Mouse (Mus musculus): ENCODE measurements around the gene Tnfsf12.

The Tnfsf12 gene

DNA sequence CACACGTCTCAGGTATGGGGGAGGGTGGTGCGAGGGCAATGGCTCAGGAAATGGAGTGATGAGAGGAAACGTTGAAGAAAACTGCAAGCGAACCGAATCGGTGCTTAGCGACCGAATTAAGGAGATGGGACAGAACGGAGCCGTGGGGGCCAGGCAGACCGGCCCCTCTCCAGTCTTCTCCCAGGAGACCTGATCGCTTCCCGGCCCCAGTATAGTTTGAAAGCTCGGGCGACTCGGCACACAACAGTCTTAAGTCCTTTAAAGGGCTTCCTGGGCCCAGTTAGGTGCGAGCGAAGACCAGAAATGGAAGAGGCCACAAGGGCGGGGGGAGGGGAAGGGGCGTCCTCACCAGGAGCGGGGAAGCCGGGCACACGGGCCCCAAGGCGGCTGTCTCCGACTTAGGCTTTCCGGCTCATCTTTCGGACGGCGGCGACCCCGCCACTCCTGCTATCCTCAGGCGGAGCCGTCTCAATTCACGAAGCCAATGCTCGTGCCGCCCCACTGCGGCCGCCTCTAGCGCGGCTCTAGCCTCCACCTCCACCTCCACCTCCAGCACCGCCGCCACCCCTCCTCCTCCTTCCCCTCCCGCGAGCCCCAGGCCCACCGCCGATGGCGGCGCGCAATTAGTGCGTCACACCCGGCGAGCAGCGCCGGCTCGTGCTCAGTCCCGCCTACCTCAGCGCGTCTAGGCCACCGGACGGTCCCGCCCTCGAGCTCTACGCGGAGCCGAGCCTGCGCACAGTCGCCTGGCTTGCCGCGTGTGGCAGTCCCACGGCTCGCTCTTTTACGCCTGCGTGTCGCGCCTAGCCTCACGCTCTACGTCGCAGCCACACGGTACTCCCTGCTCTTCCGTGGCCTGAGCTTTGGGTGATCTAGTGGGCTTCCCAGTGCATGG is 14.1 kb downstream of the Tnfsf12 start, which contains the start of gene Senp3:
Gene Senp3 (minus strand): TSS at position 771 of the 895 bp plus-strand sequence.
- peak; percentile 94 for DNase-seq (ENCODE audit: low read depth, low spot score)

DNA sequence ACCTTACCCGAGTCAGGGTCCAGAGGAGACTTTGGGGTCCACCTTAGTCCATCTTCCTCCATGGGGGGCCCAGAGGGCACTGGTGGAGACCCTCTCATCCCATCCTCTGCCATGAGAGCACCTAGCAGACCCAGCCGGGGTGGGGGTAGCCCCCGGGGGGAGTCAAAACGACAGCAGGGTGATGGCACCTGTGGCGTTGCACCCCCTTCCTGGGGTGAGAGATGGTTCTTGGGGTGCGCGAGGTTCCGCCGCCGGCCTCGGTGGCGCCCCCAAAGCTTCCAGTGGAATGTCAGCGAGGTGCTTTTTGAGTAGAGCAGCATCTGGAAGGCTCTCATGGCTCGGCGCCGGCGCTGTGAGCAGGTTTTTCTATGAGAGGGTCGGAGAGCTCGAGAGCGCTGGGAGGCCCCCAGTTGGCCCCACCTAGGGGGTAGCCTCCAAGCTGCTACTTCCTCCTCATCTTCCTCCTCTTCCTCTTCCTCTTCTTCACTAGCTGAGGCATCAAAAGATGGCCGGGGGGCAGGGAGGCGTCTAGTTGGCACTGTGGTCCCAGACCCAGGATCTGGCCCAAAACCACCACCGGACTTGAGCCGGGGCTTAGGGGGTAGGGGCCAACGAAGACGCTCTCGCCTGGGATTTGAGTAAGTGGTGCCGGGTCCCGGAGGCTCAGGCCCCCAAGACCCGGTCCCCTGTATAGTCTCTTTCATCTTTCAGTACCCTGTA is 15.4 kb downstream of the Tnfsf12 start:
- DNase-seq (ENCODE audit: low read depth, low spot score): no peak

GRCm38 (mm10) chr11:69679144-69679543 is 16.5 kb downstream of the Tnfsf12 start:
- no peak for DNase-seq (ENCODE audit: low read depth, low spot score)

- DNase-seq (ENCODE audit: low read depth, low spot score): peak; percentile 100
Observed at GRCm38 (mm10) chr11:69672211-69672706, 23.4 kb downstream of the Tnfsf12 start, which contains the start of gene Eif4a1. Eif4a1 (minus strand) TSS chr11:69672423.

DNA sequence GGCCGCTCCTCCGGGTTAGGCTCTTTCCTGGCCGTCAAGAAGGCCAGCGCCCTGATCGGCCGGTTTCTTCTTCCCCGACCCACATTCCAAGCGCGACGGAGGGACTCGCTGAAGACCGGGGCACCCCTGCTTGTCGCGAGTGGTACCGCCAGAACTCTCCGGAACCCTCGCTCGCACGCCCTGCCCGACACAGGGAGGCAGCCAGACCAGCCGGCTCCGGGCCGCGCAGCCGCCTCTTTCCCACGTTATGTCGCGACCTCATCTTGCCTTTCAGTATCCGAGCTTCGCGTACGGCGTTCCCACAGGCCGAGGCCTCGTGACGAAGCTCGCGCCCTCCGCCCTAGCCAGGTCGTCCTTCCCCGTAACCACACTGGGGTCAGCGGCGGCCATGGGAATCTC is 23.9 kb downstream of the Tnfsf12 start:
- no peak for DNase-seq (ENCODE audit: low read depth, low spot score)

DNA sequence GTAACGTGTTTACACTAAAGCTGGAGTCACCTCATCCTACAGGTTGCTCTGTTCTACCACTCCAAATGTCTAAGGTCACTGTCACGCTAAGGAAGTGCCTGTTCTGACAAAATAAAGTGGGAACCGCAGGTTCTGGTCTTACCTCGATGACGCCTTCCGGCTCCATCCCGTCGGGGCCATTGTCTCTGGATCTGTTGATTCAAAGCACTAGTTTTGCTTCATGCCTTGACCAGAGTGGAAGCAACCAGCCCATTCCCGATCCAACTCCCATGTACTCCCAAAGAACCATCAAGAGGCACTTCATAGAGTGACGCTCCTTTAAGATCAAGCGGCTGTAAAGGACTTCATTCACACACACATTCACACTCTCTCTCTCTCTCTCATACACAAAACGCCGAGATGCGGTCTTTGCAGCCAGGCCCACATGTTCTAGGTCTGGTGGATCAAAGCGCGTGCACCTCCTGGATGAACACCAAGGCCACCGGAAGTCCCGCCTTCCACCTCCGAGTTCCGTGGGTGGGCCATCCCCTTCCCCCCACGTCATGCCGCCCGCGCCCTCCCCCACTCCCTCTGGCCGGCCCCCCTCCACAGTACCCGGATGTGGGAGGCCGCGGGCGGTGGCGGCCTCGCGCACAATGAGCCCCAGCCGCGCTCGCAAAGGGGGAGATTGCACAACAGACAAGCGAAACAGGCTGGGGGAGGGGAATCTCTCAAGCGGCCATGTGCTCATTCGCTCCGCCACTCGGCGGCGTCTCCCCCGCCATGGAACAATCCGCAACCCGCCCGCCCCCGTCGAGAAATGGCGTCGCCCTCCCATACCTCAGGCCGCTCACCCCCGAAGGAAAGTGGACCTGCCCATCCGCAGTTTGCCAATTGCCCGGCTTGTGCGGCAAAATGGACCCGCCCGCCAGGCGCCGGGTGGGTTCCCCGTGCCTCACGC is 24.6 kb downstream of the Tnfsf12 start:
- peak; percentile 89 for DNase-seq (ENCODE audit: low read depth, low spot score)

- DNase-seq (ENCODE audit: low read depth, low spot score): no peak
Observed at GRCm38 (mm10) chr11:69666665-69667005, 29.0 kb downstream of the Tnfsf12 start.

- DNase-seq (ENCODE audit: low read depth, low spot score): no peak
Observed at GRCm38 (mm10) chr11:69665961-69666664, 29.5 kb downstream of the Tnfsf12 start, which contains the start of gene Cd68. Cd68 (minus strand) TSS chr11:69666153.

DNA sequence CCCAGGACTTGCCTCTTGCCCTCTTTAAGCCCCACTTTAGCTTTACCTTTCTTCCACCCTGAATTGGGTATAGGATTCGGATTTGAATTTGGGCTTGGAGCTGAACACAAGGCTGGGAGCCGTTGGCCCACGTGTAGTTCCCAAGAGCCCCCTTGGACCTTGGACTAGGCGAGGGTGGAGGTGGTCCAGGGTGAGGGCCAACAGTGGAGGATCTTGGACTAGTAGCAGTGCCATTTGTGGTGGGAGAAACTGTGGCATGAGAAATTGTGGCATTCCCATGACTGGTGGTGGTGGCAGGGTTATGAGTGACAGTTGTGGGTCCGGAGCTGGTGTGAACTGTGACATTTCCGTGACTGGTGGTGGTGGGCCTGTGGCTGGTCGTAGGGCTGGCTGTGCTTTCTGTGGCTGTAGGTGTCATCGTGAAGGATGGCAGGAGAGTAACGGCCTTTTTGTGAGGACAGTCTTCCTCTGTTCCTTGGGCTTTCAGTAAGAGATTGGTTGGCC is 30.1 kb downstream of the Tnfsf12 start:
- no peak for DNase-seq (ENCODE audit: low read depth, low spot score)

DNA sequence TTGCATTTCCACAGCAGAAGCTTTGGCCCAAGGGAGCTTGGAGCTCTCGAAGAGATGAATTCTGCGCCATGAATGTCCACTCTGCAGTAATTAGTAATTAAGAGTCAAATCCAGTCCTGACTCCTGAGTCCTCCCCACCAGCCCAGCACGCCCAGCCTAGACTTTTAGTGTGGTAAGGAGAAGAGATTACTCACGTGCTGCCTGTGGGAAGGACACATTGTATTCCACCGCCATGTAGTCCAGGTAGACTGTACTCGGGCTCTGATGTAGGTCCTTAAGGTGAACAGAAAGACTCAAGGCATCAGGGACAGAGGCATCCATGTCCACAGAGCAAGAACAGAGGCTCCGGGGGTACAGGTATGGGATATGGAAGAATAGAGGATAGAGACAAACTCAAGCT is 30.8 kb downstream of the Tnfsf12 start:
- DNase-seq (ENCODE audit: low read depth, low spot score): no peak

DNA sequence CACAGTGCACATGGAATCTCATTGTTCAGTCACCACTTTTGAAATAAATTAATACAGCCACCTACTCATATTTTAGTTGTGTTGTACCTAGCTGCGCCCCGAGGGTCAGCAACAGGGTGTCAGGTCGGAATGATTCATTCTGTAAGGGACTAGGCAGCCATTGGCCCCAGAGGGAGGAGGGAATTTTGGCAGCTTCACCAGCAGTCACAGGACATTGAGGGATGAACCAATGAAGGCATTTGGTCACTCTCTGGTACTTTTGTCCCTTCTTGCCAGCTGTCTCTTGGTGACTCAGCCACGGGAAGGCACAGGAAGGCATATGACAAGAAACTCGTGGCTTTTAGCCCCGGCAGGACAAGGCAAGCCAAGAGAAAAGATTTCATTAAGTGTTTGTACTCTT is 31.9 kb downstream of the Tnfsf12 start:
- DNase-seq (ENCODE audit: low read depth, low spot score): no peak

DNA sequence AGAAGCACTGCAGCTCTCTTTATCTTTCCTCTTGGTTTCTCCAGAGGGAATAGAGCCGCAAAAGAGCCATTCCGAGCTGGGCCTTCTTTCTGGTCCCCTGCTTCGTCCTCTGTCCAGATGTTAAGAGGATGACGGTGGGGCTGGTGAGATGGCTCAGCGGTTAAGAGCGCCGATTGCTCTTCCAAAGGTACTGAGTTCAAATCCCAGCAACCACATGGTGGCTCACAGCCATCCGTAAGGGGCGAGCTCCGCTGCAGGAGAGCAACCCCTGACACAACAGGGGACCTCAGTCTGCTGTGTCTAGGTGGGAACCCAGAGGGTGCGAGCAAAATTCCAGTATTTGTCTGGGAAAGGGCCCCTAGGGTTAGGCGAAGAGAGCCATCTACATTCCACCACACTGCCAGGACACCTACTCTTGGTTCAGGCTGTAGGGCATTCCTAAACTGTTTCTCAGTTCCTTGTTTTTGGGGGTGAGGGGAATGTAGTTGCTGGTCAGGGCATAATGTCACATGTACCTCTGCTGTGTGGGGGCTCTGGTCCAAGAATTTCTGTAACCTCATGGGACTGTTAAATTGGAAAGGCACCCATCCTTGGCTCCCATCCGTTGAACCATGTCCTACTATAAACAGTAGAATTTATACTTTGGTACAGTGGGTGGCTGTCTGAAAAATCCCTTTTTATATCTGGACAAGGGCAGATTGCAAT is 32.5 kb downstream of the Tnfsf12 start:
- DNase-seq (ENCODE audit: low read depth, low spot score): no peak

- DNase-seq (ENCODE audit: low read depth, low spot score): peak; percentile 95
Observed at GRCm38 (mm10) chr11:69662213-69662966, 33.3 kb downstream of the Tnfsf12 start, which contains the start of gene Mpdu1. Mpdu1 (minus strand) TSS chr11:69662642.

GRCm38 (mm10) chr11:69661221-69661881 is 34.3 kb downstream of the Tnfsf12 start:
- no peak for DNase-seq (ENCODE audit: low read depth, low spot score)

DNA sequence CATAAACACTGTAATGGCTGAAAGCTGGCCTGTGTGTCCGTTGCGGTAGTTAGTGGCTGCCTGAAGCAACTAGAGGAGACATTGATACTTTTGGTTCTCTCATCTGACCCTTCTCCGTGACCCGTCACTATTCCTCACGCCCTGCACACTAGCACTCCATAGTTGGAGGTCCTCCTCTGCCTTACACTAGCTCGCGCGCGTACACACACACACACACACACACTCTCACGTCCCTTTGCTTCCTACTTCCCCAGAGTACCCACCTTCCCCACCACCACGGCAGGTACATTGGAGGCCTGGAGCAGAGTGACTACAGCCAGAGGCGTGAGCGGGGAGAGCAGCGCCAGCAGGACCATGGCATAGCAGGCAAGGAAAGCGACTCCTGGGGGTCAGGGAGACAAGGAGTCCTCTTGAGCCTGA is 38.2 kb downstream of the Tnfsf12 start:
- DNase-seq (ENCODE audit: low read depth, low spot score): no peak

- DNase-seq (ENCODE audit: low read depth, low spot score): peak; percentile 56
Observed at GRCm38 (mm10) chr11:69656617-69657461, 38.8 kb downstream of the Tnfsf12 start.

DNA sequence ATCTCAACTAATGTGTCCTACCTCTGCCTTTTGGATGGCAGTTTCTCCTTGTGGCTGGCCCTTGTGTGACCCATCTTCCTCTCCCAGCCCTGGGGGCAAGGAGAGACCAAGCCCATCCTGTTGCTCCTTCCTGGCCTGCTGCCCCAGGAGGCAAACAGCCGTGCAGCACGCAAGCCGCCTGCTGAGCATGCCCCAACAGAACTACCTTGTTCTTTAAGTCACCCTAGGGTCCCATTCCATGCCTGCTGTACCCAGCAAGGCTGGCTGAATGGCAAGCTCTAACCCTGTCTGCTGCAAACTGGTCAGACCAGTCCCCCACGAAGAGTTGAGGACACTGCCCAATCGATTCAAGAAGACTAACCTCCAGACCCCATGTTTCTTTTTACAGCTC is 39.6 kb downstream of the Tnfsf12 start:
- DNase-seq (ENCODE audit: low read depth, low spot score): no peak
